Mouse (Mus musculus): ENCODE results near the gene Gm21973. TPM values are rescaled to one million over a fixed set of nuclear protein-coding genes. Genes with fewer than 3 reads are reported as not detected.

Gm21973 gene
- not detected for total RNA-seq (2021)
- long read RNA-seq, experiment 1, partial matches to known transcripts, result 0 of 3 reads
- long read RNA-seq, experiment 1, other reads (novel, unspliced or antisense), result 3 of 3 reads
- long read RNA-seq, experiment 2, partial matches to known transcripts, result 0 of 25 reads
- long read RNA-seq, experiment 2, other reads (novel, unspliced or antisense), result 25 of 25 reads

- DNase-seq (ENCODE audit: low spot score in 2 of 2), result no peak
Observed at GRCm38 (mm10) chr15:10325080-10325479, at the start of gene Gm21973. Gm21973 (plus strand) TSS chr15:10325380.

DNA sequence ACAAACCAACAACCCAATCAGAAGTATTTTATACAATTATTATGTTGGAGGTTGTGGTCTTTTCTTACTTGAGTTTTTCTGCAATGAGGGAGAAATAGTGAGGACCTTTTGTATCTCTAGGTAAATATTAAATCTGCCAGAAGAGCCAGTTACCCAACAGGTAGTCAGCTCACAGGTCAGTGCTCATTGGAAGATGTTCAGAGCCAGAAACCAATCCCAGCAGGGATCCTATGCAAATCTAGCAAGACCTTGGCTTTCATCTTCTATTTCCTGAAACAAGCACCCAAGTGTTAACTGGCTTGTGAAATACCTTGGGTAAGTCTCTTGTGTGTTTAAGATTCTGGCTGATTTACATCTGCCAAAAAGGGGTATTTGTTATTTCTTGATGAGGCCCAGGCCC lies 48.8 kb upstream of the Gm21973 start:
- no peak for DNase-seq (ENCODE audit: low spot score in 2 of 2)

DNA sequence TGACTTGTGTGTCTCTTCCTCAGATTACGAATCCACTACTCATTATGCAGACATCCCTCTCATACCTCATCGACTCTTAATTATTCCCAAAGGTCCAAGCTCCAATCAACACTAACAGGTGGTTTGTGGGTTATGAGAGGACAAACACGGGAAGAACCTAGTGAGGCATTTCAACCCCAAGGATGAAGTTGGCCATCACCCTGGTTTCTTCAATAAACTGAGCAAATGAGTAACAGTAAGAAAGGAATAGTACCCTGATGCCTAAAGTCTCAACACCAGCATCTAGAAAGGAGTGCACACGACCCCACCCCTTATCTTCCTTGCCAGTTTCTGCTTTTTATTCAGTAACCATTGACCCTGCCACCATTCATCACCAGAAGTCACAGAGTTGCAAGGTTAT lies 47.7 kb upstream of the Gm21973 start:
- DNase-seq (ENCODE audit: low spot score in 2 of 2), result no peak

- DNase-seq (ENCODE audit: low spot score in 2 of 2), result no peak
Observed at GRCm38 (mm10) chr15:10281546-10281945, 43.6 kb upstream of the Gm21973 start.

GRCm38 (mm10) chr15:10283661-10284060 lies 41.5 kb upstream of the Gm21973 start:
- no peak for DNase-seq (ENCODE audit: low spot score in 2 of 2)

GRCm38 (mm10) chr15:10296570-10296969 lies 28.6 kb upstream of the Gm21973 start:
- DNase-seq (ENCODE audit: low spot score in 2 of 2), result no peak

DNA sequence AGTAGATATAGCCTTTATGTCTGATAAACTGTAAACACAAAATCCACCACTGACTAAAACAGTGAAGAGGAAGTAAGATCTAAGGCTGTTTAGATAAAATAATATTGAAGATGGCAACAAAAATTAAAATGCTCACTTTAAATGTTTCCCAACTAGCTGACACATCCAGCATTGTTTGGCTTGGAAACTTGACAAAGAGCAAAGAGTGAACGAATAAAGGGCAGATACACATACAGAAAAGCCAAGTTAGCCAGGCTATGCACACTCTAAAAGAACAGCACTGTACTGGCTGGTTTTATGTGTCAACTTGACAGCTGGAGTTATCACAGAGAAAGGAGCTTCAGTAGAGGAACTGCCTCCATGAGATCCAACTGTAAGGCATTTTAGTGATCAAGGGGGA lies 27.1 kb upstream of the Gm21973 start:
- no peak for DNase-seq (ENCODE audit: low spot score in 2 of 2)

DNA sequence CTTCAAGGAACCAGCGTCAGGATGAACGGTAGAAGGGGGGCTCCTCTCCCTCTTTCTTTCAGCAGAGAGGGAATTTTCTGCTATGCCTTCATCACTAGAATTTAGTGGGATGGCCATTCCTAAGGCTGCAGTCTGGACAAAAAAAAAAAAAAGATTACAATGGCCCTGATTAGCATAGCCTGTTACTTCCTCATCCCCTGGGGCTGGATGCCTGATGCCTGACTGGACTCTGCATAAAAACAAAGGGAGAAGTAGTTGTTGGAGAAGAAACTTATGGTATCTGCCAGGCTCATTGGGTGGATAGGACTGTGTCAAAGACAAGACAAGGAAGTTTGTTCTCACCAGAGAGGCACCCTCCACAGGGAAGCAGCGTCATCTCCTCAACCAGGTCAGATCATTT lies 25.7 kb upstream of the Gm21973 start:
- DNase-seq (ENCODE audit: low spot score in 2 of 2), result no peak

- no peak for DNase-seq (ENCODE audit: low spot score in 2 of 2)
Observed at GRCm38 (mm10) chr15:10306461-10306860, 18.7 kb upstream of the Gm21973 start.

- no peak for DNase-seq (ENCODE audit: low spot score in 2 of 2)
Observed at GRCm38 (mm10) chr15:10311826-10312225, 13.4 kb upstream of the Gm21973 start.

GRCm38 (mm10) chr15:10313522-10314455 lies 11.4 kb upstream of the Gm21973 start:
- peak; percentile 55 to 62 for DNase-seq (ENCODE audit: low spot score in 2 of 2)

DNA sequence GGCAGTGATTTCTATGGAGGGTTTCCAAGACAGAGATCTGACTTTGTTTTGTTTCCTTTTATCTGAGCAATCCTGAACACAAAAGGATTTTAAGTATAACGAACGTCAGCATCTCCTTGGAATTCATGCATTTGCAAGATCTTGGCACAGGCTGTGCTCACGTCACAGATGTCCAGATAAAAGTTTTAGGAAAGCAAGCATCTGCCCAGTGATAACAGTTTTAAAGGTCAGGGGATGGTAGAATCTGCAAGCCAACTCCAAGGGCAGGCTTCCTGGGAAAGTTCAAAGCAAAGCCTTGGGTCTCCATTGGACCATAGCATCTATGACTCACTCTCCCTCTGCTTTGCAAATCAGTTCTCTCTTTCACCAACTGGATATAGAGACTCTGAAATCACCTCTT lies 5.4 kb downstream of the Gm21973 start:
- DNase-seq (ENCODE audit: low spot score in 2 of 2), result peak; percentile 39 to 53

GRCm38 (mm10) chr15:10332566-10332965 lies 7.4 kb downstream of the Gm21973 start:
- DNase-seq (ENCODE audit: low spot score in 2 of 2), result no peak

DNA sequence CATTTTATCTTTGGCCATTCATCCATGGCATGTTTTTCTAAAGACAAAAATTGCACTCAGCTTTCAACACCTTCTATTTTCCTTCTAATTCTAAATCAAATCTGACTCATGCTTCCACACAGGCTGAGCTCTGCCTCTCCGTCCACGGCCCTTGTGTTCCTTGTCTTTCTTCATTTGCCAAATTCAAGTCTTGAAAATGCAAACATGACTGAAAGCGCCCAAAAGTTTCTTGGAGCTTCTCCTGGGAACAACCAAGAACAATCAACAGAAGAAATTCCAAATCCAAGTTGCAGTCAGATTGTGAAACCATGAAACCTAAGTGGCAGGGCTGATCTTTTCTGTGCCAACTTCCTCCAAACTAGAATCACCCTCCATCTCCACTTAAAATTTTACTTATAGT lies 13.4 kb downstream of the Gm21973 start:
- DNase-seq (ENCODE audit: low spot score in 2 of 2), result no peak

- no peak for DNase-seq (ENCODE audit: low spot score in 2 of 2)
Observed at GRCm38 (mm10) chr15:10347044-10347443, 21.9 kb downstream of the Gm21973 start.

- no peak for DNase-seq (ENCODE audit: low spot score in 2 of 2)
Observed at GRCm38 (mm10) chr15:10358039-10358948, 33.1 kb downstream of the Gm21973 start, which contains the start of gene Agxt2. Agxt2 (plus strand) TSS chr15:10358532.

- DNase-seq (ENCODE audit: low spot score in 2 of 2), result no peak
Observed at GRCm38 (mm10) chr15:10366331-10366730, 41.2 kb downstream of the Gm21973 start.

DNA sequence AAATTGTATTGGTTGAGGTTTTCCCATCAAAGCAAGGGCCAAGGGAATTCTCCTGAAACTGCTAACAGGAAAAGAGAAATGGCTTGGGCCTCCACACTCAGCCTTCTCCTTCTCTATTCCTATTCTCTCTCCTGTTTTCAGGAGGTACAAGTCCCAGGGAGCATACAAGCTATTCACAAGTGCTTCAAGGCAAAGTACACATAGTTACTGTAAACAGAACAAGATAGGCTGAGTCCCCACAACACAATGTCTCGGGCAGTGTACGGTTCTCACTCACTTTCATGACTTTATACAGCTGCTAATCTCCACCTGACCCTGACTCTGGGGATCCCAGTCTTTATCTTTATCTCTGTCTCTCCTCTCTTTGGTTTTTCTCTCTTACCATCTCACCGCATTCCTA lies 50.2 kb downstream of the Gm21973 start:
- no peak for DNase-seq (ENCODE audit: low spot score in 2 of 2)

DNA sequence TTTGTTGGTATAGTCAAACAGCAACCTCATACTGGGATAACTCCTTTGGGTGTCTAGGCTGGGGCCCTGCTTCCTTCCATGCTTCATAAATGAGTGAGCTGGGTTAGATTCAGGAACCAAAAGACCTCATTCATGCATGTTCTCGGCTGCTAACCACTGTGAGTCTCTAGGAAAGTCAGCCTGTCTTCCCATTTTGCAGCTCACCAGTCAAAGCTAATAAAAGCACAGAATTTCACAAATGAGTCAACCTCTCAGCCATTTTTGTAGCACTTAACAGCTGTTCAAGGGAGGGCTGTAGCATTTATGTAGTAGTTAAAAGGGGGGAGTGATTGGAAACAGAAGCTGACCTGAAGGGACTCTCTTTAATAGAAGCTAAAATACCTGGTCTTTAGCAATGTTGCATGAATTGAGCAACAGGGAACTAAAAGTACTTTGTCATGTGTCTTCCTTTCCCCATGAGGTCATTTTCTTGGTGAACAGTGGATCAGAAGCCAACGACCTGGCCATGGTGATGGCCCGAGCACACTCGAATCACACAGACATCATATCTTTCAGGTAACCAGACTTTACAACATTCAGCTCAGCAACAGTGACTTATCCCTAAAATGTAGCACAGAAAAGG lies 53.3 kb downstream of the Gm21973 start:
- no peak for DNase-seq (ENCODE audit: low spot score in 2 of 2)

GRCm38 (mm10) chr15:10379757-10380458 lies 54.7 kb downstream of the Gm21973 start:
- DNase-seq (ENCODE audit: low spot score in 2 of 2), result no peak

All from adrenal gland, adult 18-20 months (tissue).